Mouse (Mus musculus) myocyte (in vitro differentiated cells): ENCODE data around the gene Glb1. TPM values are rescaled to one million over a fixed set of nuclear protein-coding genes. Genes with fewer than 3 reads are reported as not detected.

ENCODE experiments used
- H3K27me3 ChIP-seq: one replicate; pipeline ENCODE4 v1.6.1; 2011; ENCODE audit not compliant: control insufficient read depth, insufficient read depth, insufficient read length
- H3K36me3 ChIP-seq: one replicate; pipeline ENCODE4 v1.6.1; 2011; ENCODE audit not compliant: control insufficient read depth, insufficient read depth
- H3K4me2 ChIP-seq: one replicate; pipeline ENCODE4 v1.6.1; 2011; ENCODE audit warnings: low read depth, control low read depth
- H3K4me3 ChIP-seq: one replicate; pipeline ENCODE4 v1.5.1; 2011; ENCODE audit warnings: mild to moderate bottlenecking, control low read depth, moderate library complexity
- H3K79me2 ChIP-seq: one replicate; pipeline ENCODE4 v1.6.1; 2011; ENCODE audit not compliant: control insufficient read depth, insufficient read depth
- H3ac ChIP-seq: one replicate; pipeline ENCODE4 v1.6.1; 2011; ENCODE audit not compliant: control insufficient read depth, insufficient read length
- CEBPB ChIP-seq: IDR thresholded peaks from 2 replicates; pipeline ENCODE4 v1.6.1; 2011; ENCODE audit warnings: mild to moderate bottlenecking, moderate library complexity; ENCODE audit not compliant: poor library complexity, insufficient read depth, severe bottlenecking
- E2F4 ChIP-seq: IDR thresholded peaks from one replicate; pipeline ENCODE4 v1.6.1; 2011; ENCODE audit warnings: mild to moderate bottlenecking, control low read depth, moderate library complexity; ENCODE audit not compliant: insufficient read depth
- MAX ChIP-seq: IDR thresholded peaks from one replicate; pipeline ENCODE4 v1.6.1; 2011; ENCODE audit warnings: low read depth, mild to moderate bottlenecking, control low read depth
- MYOD1 ChIP-seq, 3 experiments: IDR thresholded peaks; one replicate each; pipeline ENCODE4 v1.6.1; 2011; ENCODE audit warnings: control low read depth in 2 of 3, low read depth in 2 of 3, mild to moderate bottlenecking in 2 of 3, moderate library complexity in 1 of 3; ENCODE audit not compliant: insufficient read length in 2 of 3, control insufficient read depth in 1 of 3
- MYOG ChIP-seq, 3 experiments: IDR thresholded peaks; one replicate each; pipeline ENCODE4 v1.6.1; 2011; ENCODE audit warnings: control low read depth in 2 of 3, low read depth in 2 of 3, mild to moderate bottlenecking in 2 of 3; ENCODE audit not compliant: insufficient read length in 2 of 3, control insufficient read depth in 1 of 3, insufficient read depth in 1 of 3
- POLR2A ChIP-seq: IDR thresholded peaks from one replicate; pipeline ENCODE4 v1.6.1; 2011; ENCODE audit warnings: low read depth, mild to moderate bottlenecking, control low read depth, moderate library complexity; ENCODE audit not compliant: insufficient read length
- POLR2AphosphoS2 ChIP-seq: IDR thresholded peaks from one replicate; pipeline ENCODE4 v1.6.1; 2011; ENCODE audit warnings: low read depth, control low read depth; ENCODE audit not compliant: insufficient read length
- REST ChIP-seq: IDR thresholded peaks from one replicate; pipeline ENCODE4 v1.6.1; 2011; ENCODE audit warnings: mild to moderate bottlenecking, control low read depth, moderate library complexity; ENCODE audit not compliant: insufficient read depth, insufficient read length
- SRF ChIP-seq: IDR thresholded peaks from one replicate; pipeline ENCODE4 v1.6.1; 2011; ENCODE audit warnings: low read depth; ENCODE audit not compliant: control insufficient read depth, insufficient read length
- TCF12 ChIP-seq: IDR thresholded peaks from one replicate; pipeline ENCODE4 v1.6.1; 2011; ENCODE audit warnings: mild to moderate bottlenecking, control low read depth; ENCODE audit not compliant: poor library complexity, insufficient read depth, severe bottlenecking
- TCF3 ChIP-seq: IDR thresholded peaks from one replicate; pipeline ENCODE4 v1.6.1; 2011; ENCODE audit warnings: low read depth, control low read depth; ENCODE audit not compliant: insufficient read length
- USF1 ChIP-seq: IDR thresholded peaks from one replicate; pipeline ENCODE4 v1.6.1; 2011; ENCODE audit warnings: low read depth, mild to moderate bottlenecking, control low read depth, moderate library complexity
- polyA plus RNA-seq: library from polyadenylated mRNA; unstranded; fragments of >200 nt; fragmentation: generic; extraction: Trizol; gene quantifications from one replicate; pipeline ENCODE4 v1.2.1, GENCODE M21; 2012; ENCODE audit warnings: missing spikeins

Glb1 gene
- polyA plus RNA-seq, 1 experiment = 30.1 TPM

DNA sequence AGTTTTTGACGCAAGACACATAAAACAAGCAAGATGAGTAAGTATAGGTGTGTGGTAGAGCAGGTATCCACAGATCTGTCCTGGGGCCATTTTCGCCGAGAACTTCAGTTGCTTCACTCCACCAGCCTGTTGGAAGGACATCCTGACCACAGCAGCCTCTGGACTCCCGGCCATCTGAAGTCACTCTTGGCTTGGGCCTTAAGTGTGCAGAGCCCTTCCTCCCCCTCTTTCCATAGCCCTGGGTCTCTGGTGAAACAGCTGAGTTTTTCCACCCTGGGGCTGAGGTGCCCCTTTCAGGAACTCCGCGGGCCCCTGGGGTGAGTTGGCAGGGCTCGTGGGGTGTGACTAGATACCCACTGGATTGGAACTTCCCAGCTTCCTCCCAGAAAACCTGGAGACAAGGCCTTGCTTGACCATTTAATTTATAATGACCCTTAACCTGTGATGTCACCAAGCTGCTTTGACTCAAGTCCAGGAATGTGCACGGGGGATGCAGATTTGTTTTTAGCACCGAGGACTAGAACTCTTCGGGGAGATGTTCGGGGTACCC, 9.5 kb downstream of the Glb1 start:
- Histone ChIP-seq H3K4me3 (no peak overlapping the region), H3K4me2 (no peak overlapping the region), H3ac (no peak overlapping the region), H3K27me3 (no peaks in the 10 kb centered on the region), H3K79me2 (peaks cover 6% of the 10 kb centered on the region), H3K36me3 (peaks cover 6% of the 10 kb centered on the region)
- TF ChIP-seq MYOD1 (IDR thresholded peaks at IDR 0.05; ENCODE audit: control insufficient read depth in 1 of 3, insufficient read length in 2 of 3, low read depth in 2 of 3) (no peak), E2F4 (no peak), POLR2A (no peak), USF1 (no peak), REST (no peak), CEBPB (no peak), MYOG (IDR thresholded peaks at IDR 0.05; ENCODE audit: control insufficient read depth in 1 of 3, insufficient read depth in 1 of 3, insufficient read length in 2 of 3, low read depth in 2 of 3) (no peak), TCF3 (no peak), POLR2AphosphoS2 (no peak), MAX (no peak), SRF (no peak), TCF12 (no peak)

DNA sequence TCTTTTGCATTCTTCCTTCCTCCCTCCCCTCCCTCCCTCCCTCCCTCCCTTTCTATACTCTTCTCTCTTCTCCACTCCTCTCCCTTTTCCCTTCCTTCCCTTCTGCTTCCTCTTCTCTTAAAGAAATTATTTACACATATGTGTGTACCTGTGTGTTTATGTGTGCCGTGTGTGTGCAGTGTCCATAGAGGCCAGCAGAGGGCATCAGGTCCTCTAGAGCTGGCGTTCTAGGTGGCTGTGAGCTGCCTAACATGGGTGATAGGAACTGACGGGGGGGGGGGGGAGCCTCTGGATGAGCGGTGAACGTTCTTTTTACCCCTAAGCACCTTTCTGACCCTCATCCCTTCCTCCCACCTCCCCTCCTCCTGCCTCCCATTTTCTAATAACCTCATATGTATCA, 10.4 kb downstream of the Glb1 start:
- no peaks in the 10 kb centered on the region for H3K27me3 ChIP-seq
- H3K36me3 ChIP-seq = peaks cover 6% of the 10 kb centered on the region
- no peak overlapping the region for H3ac ChIP-seq
- no peak for TF ChIP-seq MYOG (IDR thresholded peaks at IDR 0.05; ENCODE audit: control insufficient read depth in 1 of 3, insufficient read depth in 1 of 3, insufficient read length in 2 of 3, low read depth in 2 of 3)
- TF ChIP-seq TCF12 = no peak
- TF ChIP-seq REST = no peak
- no peak for TF ChIP-seq SRF
- TF ChIP-seq USF1 = no peak
- TF ChIP-seq POLR2AphosphoS2 = no peak
- TF ChIP-seq E2F4 = no peak
- TF ChIP-seq POLR2A = no peak
- no peak for TF ChIP-seq MYOD1 (IDR thresholded peaks at IDR 0.05; ENCODE audit: control insufficient read depth in 1 of 3, insufficient read length in 2 of 3, low read depth in 2 of 3)
- TF ChIP-seq CEBPB = no peak
- no peak overlapping the region for H3K4me2 ChIP-seq
- peaks cover 6% of the 10 kb centered on the region for H3K79me2 ChIP-seq
- H3K4me3 ChIP-seq = no peak overlapping the region

DNA sequence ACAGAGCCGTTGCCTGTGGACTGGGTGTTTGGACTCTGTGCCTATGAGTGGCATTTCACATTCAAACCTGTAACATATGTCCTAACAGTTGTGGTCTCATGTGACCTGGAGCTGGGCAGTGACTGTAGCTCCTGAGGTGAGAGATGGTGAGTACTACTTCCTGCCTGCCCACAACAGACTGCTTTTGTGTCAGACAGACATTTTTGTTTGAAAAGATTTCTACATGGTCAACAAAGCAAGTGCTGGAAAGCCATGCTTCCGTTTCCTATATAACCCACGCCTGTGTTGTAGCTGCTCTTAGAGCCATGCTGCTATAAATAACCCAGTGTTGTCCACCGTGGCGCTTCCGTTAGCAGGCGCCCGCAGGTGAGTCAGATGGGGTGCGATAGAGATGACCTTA, 11.5 kb downstream of the Glb1 start:
- TF ChIP-seq USF1 (no peak), REST (no peak), POLR2A (no peak), SRF (no peak), TCF3 (no peak), E2F4 (no peak), POLR2AphosphoS2 (no peak), MAX (no peak), CEBPB (no peak), MYOD1 (IDR thresholded peaks at IDR 0.05; ENCODE audit: control insufficient read depth in 1 of 3, insufficient read length in 2 of 3, low read depth in 2 of 3) (no peak)
- Histone ChIP-seq H3K27me3 (no peaks in the 10 kb centered on the region), H3ac (no peak overlapping the region), H3K79me2 (no peaks in the 10 kb centered on the region), H3K4me3 (no peak overlapping the region), H3K4me2 (no peak overlapping the region), H3K36me3 (peaks cover 6% of the 10 kb centered on the region)

DNA sequence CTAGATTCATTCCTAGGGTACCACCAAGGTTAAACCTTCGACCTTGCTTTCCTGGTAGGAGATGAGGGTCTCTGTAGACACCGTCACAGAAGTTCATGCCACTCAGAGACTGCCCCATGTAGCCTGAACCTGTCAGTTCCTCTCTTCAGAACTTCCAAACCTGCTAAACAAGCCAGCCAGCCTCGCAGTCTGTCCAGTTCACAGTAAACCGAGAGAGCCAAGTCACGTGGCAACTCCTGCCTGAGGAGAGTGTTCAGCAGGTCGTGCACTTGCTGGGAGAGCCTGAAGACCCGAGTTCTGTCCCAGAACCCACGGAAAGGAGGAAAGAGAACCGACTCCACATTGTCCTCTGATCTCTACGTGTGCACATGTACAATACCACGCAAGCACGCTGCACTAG, 13.0 kb downstream of the Glb1 start:
- peaks cover 4% of the 10 kb centered on the region for H3K36me3 ChIP-seq
- no peak for TF ChIP-seq MYOG (IDR thresholded peaks at IDR 0.05; ENCODE audit: control insufficient read depth in 1 of 3, insufficient read depth in 1 of 3, insufficient read length in 2 of 3, low read depth in 2 of 3)
- no peak for TF ChIP-seq SRF
- TF ChIP-seq USF1 = no peak
- no peak for TF ChIP-seq TCF12
- TF ChIP-seq POLR2A = no peak
- no peak for TF ChIP-seq MAX
- H3K79me2 ChIP-seq = no peaks in the 10 kb centered on the region
- no peak overlapping the region for H3K4me2 ChIP-seq
- no peak overlapping the region for H3K4me3 ChIP-seq
- H3K27me3 ChIP-seq = no peaks in the 10 kb centered on the region
- H3ac ChIP-seq = no peak overlapping the region

DNA sequence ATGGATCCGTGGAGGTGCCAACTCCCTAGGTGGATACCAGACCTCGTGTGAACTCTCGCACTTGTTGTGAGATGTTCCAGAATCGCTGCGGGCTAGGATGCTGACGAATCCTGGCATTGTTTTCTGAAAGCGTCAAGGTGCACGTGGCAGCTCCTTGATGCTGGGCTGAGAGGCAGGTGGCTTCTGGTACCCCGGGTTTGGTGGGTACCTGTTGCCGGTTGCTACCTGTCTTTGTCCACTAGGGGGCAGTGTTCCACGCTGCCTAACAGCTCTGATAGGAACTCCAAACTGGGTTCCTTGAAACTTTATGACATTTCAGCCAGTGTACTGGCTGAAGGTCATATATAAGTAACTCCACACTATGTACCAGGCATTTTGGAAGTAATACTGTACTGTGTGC, 14.8 kb downstream of the Glb1 start:
- Histone ChIP-seq H3K27me3 (no peaks in the 10 kb centered on the region), H3K36me3 (no peaks in the 10 kb centered on the region), H3K79me2 (no peaks in the 10 kb centered on the region), H3K4me2 (no peak overlapping the region), H3ac (no peak overlapping the region), H3K4me3 (no peak overlapping the region)
- TF ChIP-seq USF1 = no peak
- no peak for TF ChIP-seq REST
- no peak for TF ChIP-seq POLR2AphosphoS2
- TF ChIP-seq POLR2A = no peak
- no peak for TF ChIP-seq CEBPB
- no peak for TF ChIP-seq MYOG (IDR thresholded peaks at IDR 0.05; ENCODE audit: control insufficient read depth in 1 of 3, insufficient read depth in 1 of 3, insufficient read length in 2 of 3, low read depth in 2 of 3)
- no peak for TF ChIP-seq E2F4
- TF ChIP-seq TCF3 = no peak
- no peak for TF ChIP-seq SRF
- TF ChIP-seq TCF12 = no peak
